21 mouse cellular contexts compared by ENCODE assay signal in genomic region chr13:15914270-15914669, GRCm38 (mm10).
DNase-seq lines count a peak whose midpoint lies in the region; ATAC-seq and TF ChIP-seq lines count a peak whose summit lies in the region.
"Had no signal": no experiment of that assay in that cellular context is flagged by ENCODE, and none has a peak within 500 bp of the region (broad histone marks: within the 10 kb centered on the region; RNA-seq: fewer than 3 reads in every experiment).

No protein-coding gene starts in this region.

- ATAC-seq in megakaryocyte, adult 5-6 weeks (ENCODE audit: poor library complexity, severe bottlenecking) = peak; percentile 72
- ATAC-seq: activated CD4-positive, CD25-positive, alpha-beta regulatory T cell, adult 4 months; CD4-positive, CD25-positive, alpha-beta regulatory T cell, adult 4 months; forebrain, embryonic 13.5 days; forebrain, embryonic 15.5 days; forebrain, postnatal 0 days; Patski had no signal

- no peak for DNase-seq in spleen, adult 12 weeks (ENCODE audit: low spot score)
- no peak for DNase-seq in layer of hippocampus, postnatal 25 days (ENCODE audit: extremely low spot score in 1 of 2, low spot score in 1 of 2)
- no peak for DNase-seq in adrenal gland, postnatal 14 days
- DNase-seq: adrenal gland, adult 8-10 months; adrenal gland, postnatal 25 days; B cell, adult 2 months; cerebellum, adult 11-12 months; cerebellum, adult 2 months; cerebellum, adult 9-10 months; cerebellum, postnatal 10 days; cerebellum, postnatal 25 days; forebrain, postnatal 0 days had no signal

- peaks cover 3% of the 10 kb centered on the region; the same call in 1 of the 2 replicates for H3K4me1 ChIP-seq in bone marrow, adult 2 months (ENCODE audit: control insufficient read depth, insufficient read depth, low read length)
- H3K4me1 ChIP-seq: embryonic facial prominence, embryonic 10.5 days; embryonic facial prominence, embryonic 12.5 days; forebrain, embryonic 13.5 days; forebrain, embryonic 15.5 days had no signal

- TF ChIP-seq CTCF in bone marrow, adult 2 months (IDR thresholded peaks at IDR 0.05; ENCODE audit: control insufficient read depth, insufficient read depth, low read length) = no peak

- peak overlapping the region; percentile 30 for H3K4me3 ChIP-seq in bone marrow, adult 2 months (replicated peaks; ENCODE audit: control insufficient read depth, low read depth, low read length)
- H3K4me3 ChIP-seq: embryonic facial prominence, embryonic 10.5 days; embryonic facial prominence, embryonic 12.5 days; forebrain, embryonic 13.5 days; forebrain, embryonic 15.5 days had no signal

- WGBS in bone marrow, adult 2 months = 55% methylated on average over 1 of the region's 1 CpGs

- no peak overlapping the region for H3K27ac ChIP-seq in bone marrow, adult 2 months (ENCODE audit: control insufficient read depth, insufficient read depth, low read depth, low read length, poor library complexity)
- H3K27ac ChIP-seq: embryonic facial prominence, embryonic 10.5 days; embryonic facial prominence, embryonic 12.5 days; forebrain, embryonic 13.5 days; forebrain, embryonic 15.5 days had no signal

- no peak for TF ChIP-seq POLR2A in bone marrow, adult 2 months (IDR thresholded peaks at IDR 0.05; ENCODE audit: borderline replicate concordance, control insufficient read depth, low read depth, low read length)
